Mouse (Mus musculus) Patski (cell line): ENCODE results near the gene Rab21. TPM values are rescaled to one million over a fixed set of nuclear protein-coding genes. Genes with fewer than 3 reads are reported as not detected.

Source experiments
- ATAC-seq: fragments of 100-300 bp; one replicate; pipeline ENCODE4 v1.8.0; 2021
- CTCF ChIA-PET: fragments of 350-600 bp; sonication (Branson Sonifier 250); formaldehyde crosslinking; loops from one replicate; lab custom pipeline; 2022; ENCODE audit warnings: inconsistent platforms; lab: Charles Lee
- POLR2A ChIA-PET: fragments of 350-600 bp; sonication (Branson Sonifier 250); formaldehyde crosslinking; loops from one replicate; lab custom pipeline; 2022; ENCODE audit warnings: antibody characterized with exemption, inconsistent platforms; lab: Charles Lee
- DNase-seq: peaks from one replicate; pipeline ENCODE4 v3.0.0-alpha.2; 2011; ENCODE audit warnings: low read depth, low spot score
- H3K27me3 ChIP-seq: fragments of 371-371 bp; one replicate; pipeline ENCODE4 v1.5.1; 2021
- CTCF ChIP-seq: fragments of 100-300 bp; IDR thresholded peaks from one replicate; pipeline ENCODE4 v1.5.1; 2021
- in situ Hi-C: fragments of 300-500 bp; cut with MboI; formaldehyde crosslinking; loops from 3 replicates; pipeline ENCODE4 v1.11.1; 2018; ENCODE audit warnings: low pct_unique_long_range_greater_than_20kb, mixed read lengths
- polyA plus RNA-seq: library from polyadenylated mRNA; unstranded; gene quantifications from one replicate; pipeline ENCODE4 v1.2.3, GENCODE M21; 2021

Gene Rab21
- polyA plus RNA-seq, 1 experiment from 2014 or later, result 58.2 TPM

DNA sequence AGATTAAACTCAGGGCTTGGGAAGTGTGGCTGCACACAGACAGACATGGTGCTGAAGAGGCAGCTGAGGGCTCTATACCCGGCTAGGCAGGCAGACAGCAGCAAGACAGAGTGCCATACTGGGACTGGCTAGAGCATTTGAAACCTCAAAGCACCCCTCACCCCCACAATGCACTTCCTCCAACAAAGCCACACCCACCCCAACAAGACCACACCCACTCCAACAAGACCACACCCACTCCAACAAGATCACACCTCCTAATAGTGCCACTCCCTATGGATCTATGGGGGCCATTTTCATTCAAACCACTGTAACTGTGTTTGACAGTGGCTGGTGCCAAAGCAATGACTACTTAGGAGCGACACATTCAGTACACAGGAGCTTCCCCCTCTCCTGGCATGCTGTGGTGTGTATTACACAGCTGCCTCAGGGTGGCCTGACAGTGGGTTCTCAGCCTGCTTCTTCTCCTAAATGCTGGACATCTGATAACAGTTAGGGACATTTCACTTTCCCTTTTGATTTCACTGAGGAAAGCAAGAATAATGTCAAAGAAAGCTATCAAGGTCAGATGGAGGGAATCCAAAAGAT is 35.5 kb upstream of the Rab21 start:
- H3K27me3 ChIP-seq, result no peaks in the 10 kb centered on the region
- in situ Hi-C loops, result no loop called here
- ChIA-PET POLR2A (no interaction called here), CTCF (no interaction called here)
- DNase-seq, result no peak
- no peak for TF ChIP-seq CTCF
- no peak for ATAC-seq

DNA sequence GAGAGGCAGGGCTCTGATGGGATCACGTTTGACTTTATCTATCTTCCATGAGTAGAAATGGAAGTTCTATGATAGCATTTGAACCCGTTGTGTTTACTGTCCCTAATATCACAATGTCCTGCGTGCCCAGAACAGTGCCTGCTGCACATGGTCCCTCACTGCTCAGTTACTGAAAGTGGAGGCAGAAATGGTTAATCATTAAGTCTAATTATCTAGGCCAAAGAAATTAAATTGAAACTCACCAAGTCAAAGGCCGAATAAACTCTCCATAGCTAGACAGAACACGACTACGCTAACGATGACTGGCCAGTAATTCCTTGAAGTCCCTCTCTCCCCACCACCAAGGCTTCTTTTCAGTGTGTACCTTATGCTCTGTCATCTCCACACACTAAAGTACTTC is 34.1 kb upstream of the Rab21 start:
- in situ Hi-C loops, result no loop called here
- TF ChIP-seq CTCF, result no peak
- DNase-seq (no peak), ATAC-seq (no peak)
- no peaks in the 10 kb centered on the region for H3K27me3 ChIP-seq
- ChIA-PET POLR2A (no interaction called here), CTCF (no interaction called here)

DNA sequence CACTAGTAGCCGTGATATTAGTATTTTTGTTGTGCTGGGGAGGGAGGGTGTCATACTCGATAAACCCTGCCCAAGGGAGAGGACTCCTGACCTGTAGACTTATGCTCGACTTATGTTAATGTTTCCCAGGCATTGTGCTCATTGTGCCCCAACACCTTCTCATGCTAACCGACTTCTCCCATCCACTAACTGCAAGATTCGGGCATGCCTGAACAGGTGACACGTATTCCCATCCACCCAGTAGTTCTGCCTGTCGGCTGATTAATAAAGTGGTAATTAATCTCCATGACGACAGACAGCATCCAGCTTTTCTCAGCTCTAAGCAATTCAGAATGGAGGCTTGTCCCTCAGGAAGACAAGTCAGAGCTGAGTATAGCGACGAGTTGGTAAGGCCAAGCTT is 33.6 kb upstream of the Rab21 start:
- TF ChIP-seq CTCF, result no peak
- CTCF ChIA-PET, result no interaction called here
- in situ Hi-C loops, result no loop called here
- POLR2A ChIA-PET, result no interaction called here
- ATAC-seq, result no peak
- H3K27me3 ChIP-seq, result no peaks in the 10 kb centered on the region
- no peak for DNase-seq

DNA sequence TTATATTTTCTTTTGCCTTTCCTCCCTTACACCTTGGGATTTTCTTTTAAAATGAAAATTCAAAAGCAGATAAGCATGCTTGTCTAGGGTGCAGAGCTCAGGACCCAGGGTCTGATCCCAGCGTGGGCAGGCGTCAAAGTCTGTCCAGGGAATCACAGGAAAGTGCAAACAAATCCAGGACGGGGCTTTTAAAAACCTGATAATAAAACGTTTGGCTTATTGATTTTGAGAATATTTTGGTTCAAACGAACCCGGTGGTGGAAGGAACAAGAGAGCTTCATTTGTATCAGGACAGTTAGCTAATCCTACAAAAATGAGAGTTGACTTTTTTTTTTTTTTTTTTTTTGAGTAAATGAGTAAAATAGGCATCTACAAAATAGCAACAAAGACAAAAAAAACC is 32.7 kb upstream of the Rab21 start:
- in situ Hi-C loops, result no loop called here
- ATAC-seq, result no peak
- POLR2A ChIA-PET, result no interaction called here
- no peak for DNase-seq
- H3K27me3 ChIP-seq, result no peaks in the 10 kb centered on the region
- CTCF ChIA-PET, result interaction anchor here (1.2 kb wide), 1 partner anchor 10 kb away, joined by 4 read pairs; no protein-coding TSS in a partner anchor
- no peak for TF ChIP-seq CTCF

DNA sequence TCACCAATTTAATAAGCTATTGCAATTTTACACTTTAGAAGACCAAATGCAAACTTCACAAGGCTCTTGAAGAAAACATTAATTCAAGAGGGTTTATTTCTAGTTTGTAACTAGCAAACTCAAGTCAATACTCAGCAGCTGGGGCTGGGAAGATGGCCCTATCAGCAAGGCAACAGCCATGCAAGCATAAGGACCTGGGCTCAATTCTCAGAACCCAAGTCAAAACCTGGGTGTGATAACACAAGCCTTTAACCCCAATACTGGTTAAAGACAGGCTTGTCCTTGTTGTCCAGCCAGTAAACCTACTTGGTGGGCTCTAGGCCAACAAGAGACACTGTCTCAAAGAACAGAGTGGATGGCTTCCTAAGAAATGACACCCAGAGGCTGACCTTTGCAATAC is 31.1 kb upstream of the Rab21 start:
- in situ Hi-C loops, result no loop called here
- DNase-seq (no peak), ATAC-seq (no peak)
- POLR2A ChIA-PET, result interaction anchor here (0.6 kb wide), 2 partner anchors 28 to 1060 kb away, joined by 3 read pairs; no protein-coding TSS in a partner anchor
- no peak for TF ChIP-seq CTCF
- CTCF ChIA-PET, result interaction anchor here (1.2 kb wide), 1 partner anchor 13 kb away, joined by 3 read pairs; no protein-coding TSS in a partner anchor
- no peaks in the 10 kb centered on the region for H3K27me3 ChIP-seq

DNA sequence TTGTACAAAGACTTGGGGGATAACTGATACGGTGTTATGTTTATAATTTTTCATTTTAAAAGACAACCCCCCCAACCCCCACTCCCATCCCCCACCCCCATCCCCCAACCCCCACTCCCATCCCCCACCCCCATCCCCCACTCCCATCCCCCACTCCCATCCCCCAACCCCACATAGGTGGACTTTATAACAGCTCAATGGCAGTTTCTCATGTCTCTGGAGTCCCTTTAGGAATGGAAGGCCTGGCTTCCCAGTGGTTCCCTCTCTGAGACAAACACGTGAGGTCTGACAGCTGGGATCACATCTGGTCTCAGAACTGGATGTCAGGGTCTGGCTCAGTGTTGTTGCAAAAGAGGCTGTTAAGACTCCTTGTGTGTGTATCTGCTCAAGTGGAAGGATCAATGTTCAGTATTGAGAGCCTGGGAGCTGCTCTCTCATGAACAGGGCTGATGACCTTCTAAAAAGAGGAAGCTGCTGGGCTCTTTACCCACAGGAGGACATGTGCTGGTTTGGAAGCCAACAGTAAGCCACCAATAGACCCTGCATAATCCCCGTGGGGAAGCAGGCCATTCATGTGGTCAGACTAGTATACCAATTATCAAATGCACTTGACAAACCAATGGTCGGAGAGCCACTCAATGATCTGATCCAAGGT is 27.5 kb upstream of the Rab21 start:
- in situ Hi-C loops, result no loop called here

DNA sequence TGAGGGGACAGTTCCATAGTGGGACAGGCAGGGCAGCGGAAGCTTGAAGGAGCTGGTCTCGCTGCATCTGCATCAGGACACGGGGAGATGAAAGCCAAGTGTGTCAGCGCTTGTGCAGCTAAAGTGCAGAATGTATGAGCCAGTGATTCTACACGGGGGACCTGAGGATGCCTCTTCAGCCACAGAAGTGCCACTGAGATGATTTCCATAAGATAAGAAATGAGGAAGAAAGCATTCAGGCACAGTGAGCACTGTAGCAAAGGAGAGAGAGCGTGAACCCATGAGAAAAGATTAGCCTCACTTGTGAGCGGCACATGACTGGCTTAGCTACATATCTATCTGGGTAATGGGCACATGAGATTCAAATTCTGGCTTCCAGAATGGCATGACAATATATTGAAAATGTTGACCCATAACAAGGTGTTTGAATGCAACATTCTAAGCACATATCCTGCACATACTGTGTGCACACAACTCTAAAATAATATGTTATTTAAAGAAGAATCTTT is 24.5 kb upstream of the Rab21 start:
- TF ChIP-seq CTCF, result no peak
- POLR2A ChIA-PET, result no interaction called here
- ATAC-seq, result no peak
- H3K27me3 ChIP-seq, result no peaks in the 10 kb centered on the region
- CTCF ChIA-PET, result no interaction called here
- in situ Hi-C loops, result no loop called here
- no peak for DNase-seq

More for the DNA sequence above, 27.5 kb upstream of the Rab21 start:
- ChIA-PET CTCF (no interaction called here), POLR2A (no interaction called here)
- TF ChIP-seq CTCF, result no peak
- DNase-seq (no peak), ATAC-seq (no peak)
- no peaks in the 10 kb centered on the region for H3K27me3 ChIP-seq

DNA sequence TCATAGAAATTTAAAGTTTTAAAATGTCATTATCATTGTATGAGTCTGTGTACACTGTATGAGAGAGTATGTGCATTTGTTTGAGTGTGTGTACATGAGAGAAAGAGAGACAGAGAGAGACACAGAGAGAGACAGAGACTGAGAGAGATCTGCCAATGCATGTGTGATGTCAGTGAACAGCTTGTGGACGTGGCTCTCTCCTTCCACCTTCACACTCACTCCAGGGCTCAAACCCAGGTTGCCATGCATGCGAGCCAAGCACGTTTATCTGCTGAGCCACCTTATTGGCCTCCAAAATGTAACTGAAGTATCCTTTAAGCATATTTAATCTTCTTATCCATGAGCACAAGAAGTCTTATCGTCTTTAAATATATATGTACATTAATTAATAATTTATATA is 21.5 kb upstream of the Rab21 start:
- CTCF ChIA-PET, result no interaction called here
- ATAC-seq (no peak), DNase-seq (no peak)
- POLR2A ChIA-PET, result no interaction called here
- H3K27me3 ChIP-seq, result no peaks in the 10 kb centered on the region
- in situ Hi-C loops, result no loop called here
- TF ChIP-seq CTCF, result no peak

DNA sequence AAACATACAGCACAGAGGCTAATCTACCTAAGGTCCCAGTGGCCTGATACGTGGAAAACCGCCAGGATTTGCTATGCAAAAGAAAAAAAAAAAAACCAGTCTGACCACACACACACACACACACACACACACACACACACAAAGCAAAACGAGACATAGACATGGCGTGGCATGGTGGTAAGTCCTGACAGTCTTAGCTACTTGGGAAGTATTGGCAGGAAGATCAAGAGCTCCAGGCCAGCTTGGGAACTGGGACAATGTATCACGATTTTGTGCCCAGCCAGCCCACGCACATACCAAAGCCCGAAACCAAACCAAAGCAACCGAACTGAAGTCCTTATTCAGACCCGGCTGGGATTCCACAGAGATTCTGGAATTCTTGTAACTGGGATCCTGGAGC is 18.1 kb upstream of the Rab21 start:
- DNase-seq (no peak), ATAC-seq (no peak)
- no peak for TF ChIP-seq CTCF
- POLR2A ChIA-PET, result no interaction called here
- CTCF ChIA-PET, result interaction anchor here (0.8 kb wide), 1 partner anchor 13 kb away, joined by 3 read pairs; no protein-coding TSS in a partner anchor
- H3K27me3 ChIP-seq, result no peaks in the 10 kb centered on the region
- in situ Hi-C loops, result no loop called here

DNA sequence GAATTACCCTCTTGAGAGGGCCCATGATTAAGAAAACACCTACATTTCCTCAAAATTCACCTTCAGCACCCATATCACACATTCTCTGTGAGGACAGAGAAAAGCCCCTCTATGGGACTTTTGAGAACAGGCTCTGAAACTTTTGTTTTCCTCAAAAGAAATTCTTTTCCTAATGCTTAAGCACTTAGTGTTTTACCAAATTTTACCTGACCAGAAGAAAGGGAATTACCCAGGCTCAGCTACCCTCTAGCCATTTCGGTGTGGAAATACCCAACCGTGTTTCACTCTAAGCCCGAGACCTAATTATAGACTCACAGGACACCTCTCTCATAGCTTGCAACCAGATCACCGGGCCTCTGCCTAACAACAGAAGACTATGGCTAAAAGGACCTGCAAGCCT is 17.6 kb upstream of the Rab21 start:
- no peak for TF ChIP-seq CTCF
- in situ Hi-C loops, result no loop called here
- POLR2A ChIA-PET, result no interaction called here
- ATAC-seq, result no peak
- no peak for DNase-seq
- CTCF ChIA-PET, result interaction anchor here (0.8 to 2.1 kb wide), 2 partner anchors 10 to 14 kb away, joined by 3 to 7 read pairs; no protein-coding TSS in a partner anchor
- no peaks in the 10 kb centered on the region for H3K27me3 ChIP-seq

DNA sequence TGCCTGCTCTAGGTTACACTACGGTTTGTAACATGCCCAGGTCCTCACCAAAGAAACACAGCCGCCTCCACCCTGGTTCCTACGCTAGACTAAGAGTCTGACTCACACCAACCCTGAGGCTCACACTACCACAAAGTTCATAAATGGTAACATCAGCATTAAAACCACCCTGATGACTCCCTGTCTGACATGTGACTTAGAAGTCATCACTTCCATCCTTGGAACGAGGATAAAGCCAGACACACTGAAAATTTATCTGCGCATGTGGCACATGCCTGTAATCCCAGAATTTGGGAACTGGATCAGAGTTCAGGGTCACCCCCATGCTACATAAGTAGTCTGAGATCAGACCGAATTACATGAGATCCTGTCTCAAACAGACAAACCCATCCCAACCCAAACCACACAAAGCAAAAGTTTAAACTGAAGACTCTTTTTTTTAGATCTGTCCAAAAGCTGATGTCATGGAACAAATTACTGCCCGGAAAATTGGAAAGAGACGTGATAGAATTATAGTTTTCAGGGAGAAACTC is 17.1 kb upstream of the Rab21 start:
- in situ Hi-C loops, result no loop called here
- POLR2A ChIA-PET, result interaction anchor here (0.8 kb wide), 1 partner anchor 16 kb away, joined by 5 read pairs; the partner anchor contains the start of gene Rab21

More for the DNA sequence above, 17.1 kb upstream of the Rab21 start:
- CTCF ChIA-PET, result interaction anchor here (2.1 kb wide), 1 partner anchor 9 kb away, joined by 7 read pairs; no protein-coding TSS in a partner anchor
- H3K27me3 ChIP-seq, result no peaks in the 10 kb centered on the region
- DNase-seq (peak; percentile 41), ATAC-seq (peak; percentile 96)
- TF ChIP-seq CTCF, result no peak
